Mouse (Mus musculus) hindbrain, postnatal 0 days (tissue): ENCODE measurements around the gene E130308A19Rik. TPM values are rescaled to one million over a fixed set of nuclear protein-coding genes. Genes with fewer than 3 reads are reported as not detected.

Source experiments
- ATAC-seq: fragments of 200-750 bp; cut with Nextera tagmentation; 2 replicates; pipeline ENCODE4 v1.8.0; 2017; ENCODE audit warnings: mild to moderate bottlenecking, moderate TSS enrichment, moderate library complexity
- DNase-seq: peaks from one replicate; pipeline ENCODE4 v3.0.0-alpha.2; 2015; ENCODE audit warnings: low spot score
- H3K27ac ChIP-seq: fragments of 300-500 bp; sonication (generic); 2 replicates; pipeline ENCODE4 v1.5.1; 2014; ENCODE audit warnings: mild to moderate bottlenecking
- H3K27me3 ChIP-seq: fragments of 300-500 bp; sonication (generic); 2 replicates; pipeline ENCODE4 v1.6.1; 2014; ENCODE audit warnings: low read length, mixed read lengths; ENCODE audit not compliant: insufficient read depth
- H3K36me3 ChIP-seq: fragments of 300-500 bp; sonication (generic); 2 replicates; pipeline ENCODE4 v1.6.1; 2014; ENCODE audit warnings: low read length, mixed read lengths; ENCODE audit not compliant: insufficient read depth
- H3K4me1 ChIP-seq: fragments of 300-500 bp; sonication (generic); 2 replicates; pipeline ENCODE4 v1.6.1; 2014; ENCODE audit warnings: antibody characterized with exemption, low read length, mixed read lengths; ENCODE audit not compliant: insufficient read depth
- H3K4me2 ChIP-seq: fragments of 300-500 bp; sonication (generic); 2 replicates; pipeline ENCODE4 v1.6.1; 2014; ENCODE audit warnings: low read depth, mild to moderate bottlenecking, low read length, moderate library complexity, mixed read lengths
- H3K4me3 ChIP-seq: fragments of 300-500 bp; sonication (generic); 2 replicates; pipeline ENCODE4 v1.5.1; 2014; ENCODE audit warnings: low read length
- H3K9ac ChIP-seq: fragments of 300-500 bp; sonication (generic); replicated peaks from 2 replicates; pipeline ENCODE4 v1.6.1; 2014; ENCODE audit warnings: mild to moderate bottlenecking, low read length, moderate library complexity, mixed read lengths
- H3K9me3 ChIP-seq: fragments of 300-500 bp; sonication (generic); 2 replicates; pipeline ENCODE4 v1.6.1; 2016; ENCODE audit warnings: low read length, mixed read lengths
- CTCF ChIP-seq: IDR thresholded peaks from 2 replicates; pipeline ENCODE4 v1.5.1; 2016; ENCODE audit warnings: antibody characterized with exemption, control low read depth, low read depth
- WGBS: fragments of 180-500 bp; shearing (Covaris S2); extraction: QIAGEN DNeasy Blood & Tissue Kit; methylation state at CpG from one replicate; pipeline ENCODE4 v1.1.7; 2014; 5-methylcytosine and 5-hydroxymethylcytosine counted together
- polyA plus RNA-seq: library from polyadenylated mRNA; unstranded; fragments of >200 nt; fragmentation: Nextera tagmentation; extraction: Ambion mirVana; gene quantifications from 2 replicates; pipeline ENCODE4 v1.2.1, GENCODE M21; 2015
- total RNA-seq: library from RNA; depleted of rRNA; stranded (reverse); fragments of >200 nt; gene quantifications from 2 replicates; pipeline ENCODE4 v1.2.3, GENCODE M21; 2014

The E130308A19Rik gene
- total and polyA plus RNA-seq, 2 experiments from 2014 or later, result 33.8 to 41.9 TPM

DNA sequence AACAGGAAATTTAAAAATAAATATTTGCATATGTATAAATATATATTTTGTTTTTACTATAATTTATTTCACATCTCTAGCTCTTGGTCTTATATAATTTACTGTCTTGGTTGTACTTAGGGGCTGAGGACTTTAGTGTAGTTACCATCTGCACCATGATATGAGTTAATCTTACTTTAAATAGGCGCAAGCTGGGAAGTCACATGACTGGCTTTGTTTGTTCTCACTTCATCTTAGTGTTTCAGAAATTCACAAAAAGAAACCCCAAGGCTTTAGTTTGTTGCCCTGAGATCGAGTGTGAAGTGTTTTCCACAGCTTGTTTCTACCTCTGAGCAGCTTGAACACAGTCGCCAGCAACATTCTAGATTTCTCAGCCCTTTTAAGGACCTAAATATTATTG is 49.7 kb downstream of the E130308A19Rik start:
- no peaks in the 10 kb centered on the region for H3K4me1 ChIP-seq
- H3K4me3 ChIP-seq, result no peak overlapping the region
- H3K9ac ChIP-seq, result no peak overlapping the region
- ATAC-seq (no peak), DNase-seq (no peak)
- H3K27ac ChIP-seq, result no peak overlapping the region
- no peak overlapping the region for H3K4me2 ChIP-seq
- 56% methylated on average over 3 of the region's 3 CpGs for WGBS
- H3K36me3 ChIP-seq, result no peaks in the 10 kb centered on the region
- H3K27me3 ChIP-seq, result no peaks in the 10 kb centered on the region
- H3K9me3 ChIP-seq, result no peaks in the 10 kb centered on the region
- TF ChIP-seq CTCF, result no peak

DNA sequence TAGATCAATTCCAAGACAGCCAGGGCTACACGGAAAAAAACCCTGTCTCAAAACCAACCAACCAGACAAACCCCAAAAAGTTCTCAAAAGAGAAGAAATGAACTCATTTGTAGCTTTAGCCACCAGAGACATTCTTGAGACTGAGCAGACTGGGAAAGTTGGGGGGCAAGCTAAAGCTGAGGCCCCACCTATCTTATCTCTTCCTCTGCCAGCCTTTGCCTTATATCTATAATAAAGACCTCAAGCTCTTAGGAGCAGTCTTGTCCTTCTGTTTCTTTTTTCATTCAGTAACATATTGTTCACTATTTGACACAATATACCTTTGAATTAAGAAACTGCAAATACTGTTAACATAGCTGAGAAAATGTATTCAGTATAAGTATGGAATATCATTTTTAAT is 55.4 kb downstream of the E130308A19Rik start:
- H3K9me3 ChIP-seq, result no peaks in the 10 kb centered on the region
- no peaks in the 10 kb centered on the region for H3K27me3 ChIP-seq
- H3K4me3 ChIP-seq, result no peak overlapping the region
- DNase-seq, result no peak
- H3K4me1 ChIP-seq, result no peaks in the 10 kb centered on the region
- no peak overlapping the region for H3K9ac ChIP-seq
- TF ChIP-seq CTCF, result no peak
- H3K4me2 ChIP-seq, result no peak overlapping the region
- H3K36me3 ChIP-seq, result no peaks in the 10 kb centered on the region
- H3K27ac ChIP-seq, result no peak overlapping the region
- 90% methylated on average over 1 of the region's 1 CpGs for WGBS
- no peak for ATAC-seq

DNA sequence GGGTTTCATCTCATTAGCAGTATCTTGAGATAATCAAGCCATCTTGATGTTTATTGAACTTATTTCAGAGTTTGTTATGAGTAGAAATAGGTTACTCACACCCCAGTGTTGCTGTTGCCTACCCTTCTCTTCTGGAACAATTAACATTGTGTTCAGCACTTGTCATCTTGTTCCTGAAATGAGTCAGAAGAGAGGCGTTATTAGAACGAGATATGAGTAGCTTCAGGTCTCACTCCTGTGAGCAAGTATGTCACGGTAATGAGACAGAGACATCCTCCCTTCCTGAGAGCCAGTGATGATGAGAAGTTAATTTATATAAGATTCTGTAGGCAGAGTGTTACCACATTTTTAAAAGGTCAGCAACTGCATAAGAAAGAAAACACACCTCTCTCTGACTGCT is 56.5 kb downstream of the E130308A19Rik start:
- H3K4me1 ChIP-seq, result no peaks in the 10 kb centered on the region
- no peak overlapping the region for H3K9ac ChIP-seq
- no peaks in the 10 kb centered on the region for H3K9me3 ChIP-seq
- H3K27ac ChIP-seq, result no peak overlapping the region
- no peak overlapping the region for H3K4me2 ChIP-seq
- H3K36me3 ChIP-seq, result no peaks in the 10 kb centered on the region
- no peak overlapping the region for H3K4me3 ChIP-seq
- DNase-seq (no peak), ATAC-seq (no peak)
- TF ChIP-seq CTCF, result no peak
- no peaks in the 10 kb centered on the region for H3K27me3 ChIP-seq
- WGBS, result 70% methylated on average over 3 of the region's 3 CpGs

DNA sequence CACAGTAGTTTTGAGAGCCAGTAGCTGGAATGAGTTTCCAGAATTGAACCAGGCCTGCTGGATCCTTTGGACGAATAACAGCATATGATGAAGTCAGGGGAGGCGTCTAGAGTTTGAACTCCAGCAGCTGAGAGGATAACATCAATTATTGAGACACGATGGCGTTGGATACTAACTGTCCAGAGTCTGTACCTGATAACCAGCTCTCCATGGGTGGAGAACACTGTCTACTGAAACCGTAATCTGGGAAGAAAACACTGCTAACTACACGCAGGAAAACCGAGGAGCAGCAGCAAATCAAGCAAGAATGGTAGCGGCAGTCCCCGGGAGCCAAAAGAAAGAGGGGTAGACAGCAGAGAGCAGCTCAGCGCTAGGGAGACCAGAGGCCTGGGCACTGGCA is 56.9 kb downstream of the E130308A19Rik start:
- ATAC-seq (no peak), DNase-seq (no peak)
- no peak overlapping the region for H3K4me2 ChIP-seq
- no peak overlapping the region for H3K27ac ChIP-seq
- H3K36me3 ChIP-seq, result no peaks in the 10 kb centered on the region
- no peaks in the 10 kb centered on the region for H3K9me3 ChIP-seq
- H3K27me3 ChIP-seq, result no peaks in the 10 kb centered on the region
- no peak overlapping the region for H3K4me3 ChIP-seq
- 65% methylated on average over 10 of the region's 10 CpGs for WGBS
- no peak overlapping the region for H3K9ac ChIP-seq
- no peak for TF ChIP-seq CTCF
- no peaks in the 10 kb centered on the region for H3K4me1 ChIP-seq

DNA sequence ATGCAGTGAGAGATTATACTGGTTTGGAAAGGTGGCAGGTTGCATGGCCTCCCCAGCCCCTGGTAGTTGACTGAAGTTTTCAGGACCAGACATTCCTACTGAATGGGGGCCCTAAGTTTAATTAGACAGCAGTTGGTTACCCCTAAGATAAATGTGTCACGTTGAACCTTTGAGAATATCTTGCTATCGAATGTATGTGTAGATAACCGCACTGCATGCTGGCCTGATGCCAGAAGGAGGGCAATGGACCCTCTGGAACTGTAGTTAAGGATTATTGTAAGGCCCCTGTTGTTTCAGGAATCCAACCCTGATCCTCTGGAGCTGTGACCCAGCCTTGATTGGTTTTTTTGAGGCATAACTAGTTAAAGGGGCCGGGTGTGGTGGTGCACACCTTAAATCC is 58.3 kb downstream of the E130308A19Rik start:
- DNase-seq, result no peak
- H3K36me3 ChIP-seq, result no peaks in the 10 kb centered on the region
- TF ChIP-seq CTCF, result no peak
- no peak overlapping the region for H3K27ac ChIP-seq
- no peaks in the 10 kb centered on the region for H3K27me3 ChIP-seq
- 70% methylated on average over 4 of the region's 4 CpGs for WGBS
- H3K4me3 ChIP-seq, result no peak overlapping the region
- H3K4me2 ChIP-seq, result no peak overlapping the region
- H3K9ac ChIP-seq, result no peak overlapping the region
- ATAC-seq, result no peak
- H3K4me1 ChIP-seq, result no peaks in the 10 kb centered on the region
- H3K9me3 ChIP-seq, result no peaks in the 10 kb centered on the region

DNA sequence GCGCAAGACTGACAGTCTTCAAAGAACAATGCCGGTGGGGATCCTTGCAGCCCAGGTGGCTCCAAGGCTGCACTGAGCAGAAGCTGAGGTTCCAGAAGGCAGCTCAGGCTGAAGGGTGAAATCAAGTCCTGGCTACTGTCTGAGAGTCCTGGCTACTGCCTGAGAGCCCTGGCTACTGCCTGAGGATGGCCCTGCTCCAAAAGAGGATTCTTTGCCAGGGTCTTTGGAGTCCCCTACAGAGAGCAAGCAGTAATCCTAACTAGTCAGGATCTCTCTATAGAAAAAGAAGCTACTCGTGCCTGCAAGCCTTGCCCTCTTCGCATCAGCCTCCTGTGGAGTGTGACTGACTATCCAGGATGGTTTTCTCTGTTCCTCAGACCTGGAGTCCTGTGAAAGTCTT is 60.7 kb downstream of the E130308A19Rik start:
- no peak overlapping the region for H3K4me2 ChIP-seq
- DNase-seq (peak; percentile 31), ATAC-seq (no peak)
- peaks cover 8% of the 10 kb centered on the region; the same call in 1 of the 2 replicates for H3K36me3 ChIP-seq
- WGBS, result 64% methylated on average over 4 of the region's 4 CpGs
- no peak for TF ChIP-seq CTCF
- H3K4me3 ChIP-seq, result no peak overlapping the region
- no peaks in the 10 kb centered on the region for H3K27me3 ChIP-seq
- no peaks in the 10 kb centered on the region for H3K4me1 ChIP-seq
- no peak overlapping the region for H3K9ac ChIP-seq
- no peak overlapping the region for H3K27ac ChIP-seq
- no peaks in the 10 kb centered on the region for H3K9me3 ChIP-seq

DNA sequence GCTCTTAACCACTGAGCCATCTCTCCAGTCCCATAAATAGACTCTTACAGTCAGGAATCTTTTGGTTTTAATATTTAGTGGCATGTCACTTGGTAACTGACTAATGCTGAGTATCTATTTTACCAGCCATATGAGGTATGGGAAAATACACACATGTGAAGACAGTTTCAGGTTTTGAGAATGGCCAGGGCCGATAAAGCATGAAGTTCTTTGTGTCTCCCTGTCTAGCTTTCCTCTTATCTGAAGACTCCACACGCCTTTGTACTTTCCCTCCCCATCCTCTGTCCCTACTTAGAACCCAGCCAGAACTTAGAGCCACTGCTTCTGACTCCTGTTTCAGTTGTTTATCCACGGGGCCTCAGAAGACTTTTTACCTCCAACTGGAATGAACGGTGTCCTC is 63.0 kb downstream of the E130308A19Rik start:
- DNase-seq (no peak), ATAC-seq (no peak)
- 84% methylated on average over 4 of the region's 4 CpGs for WGBS
- no peak overlapping the region for H3K4me2 ChIP-seq
- H3K27me3 ChIP-seq, result no peaks in the 10 kb centered on the region
- no peak overlapping the region for H3K27ac ChIP-seq
- no peak overlapping the region for H3K4me3 ChIP-seq
- no peak overlapping the region for H3K9ac ChIP-seq
- no peaks in the 10 kb centered on the region for H3K4me1 ChIP-seq
- H3K36me3 ChIP-seq, result peaks cover 8% of the 10 kb centered on the region; the same call in 1 of the 2 replicates
- no peaks in the 10 kb centered on the region for H3K9me3 ChIP-seq
- TF ChIP-seq CTCF, result no peak
